Mouse (Mus musculus): ENCODE results near the gene Elmo3. TPM values are rescaled to one million over a fixed set of nuclear protein-coding genes. Genes with fewer than 3 reads are reported as not detected.

The Elmo3 gene
- polyA plus RNA-seq, 2 experiments from 2014 or later: 6.6 to 7.4 TPM

- ATAC-seq: no peak
Observed at GRCm38 (mm10) chr8:105330325-105330724, 24.9 kb downstream of the Elmo3 start.

- no peak for ATAC-seq
Observed at GRCm38 (mm10) chr8:105331469-105331868, 26.1 kb downstream of the Elmo3 start.

GRCm38 (mm10) chr8:105331931-105332330, 26.5 kb downstream of the Elmo3 start:
- ATAC-seq: no peak

GRCm38 (mm10) chr8:105332523-105332922, 27.1 kb downstream of the Elmo3 start:
- ATAC-seq: no peak

- no peak for ATAC-seq
Observed at GRCm38 (mm10) chr8:105336373-105337130, 31.2 kb downstream of the Elmo3 start.

GRCm38 (mm10) chr8:105338992-105339391, 33.6 kb downstream of the Elmo3 start:
- ATAC-seq: no peak

- ATAC-seq: no peak
Observed at GRCm38 (mm10) chr8:105339886-105340635, 34.7 kb downstream of the Elmo3 start.

GRCm38 (mm10) chr8:105341399-105341798, 36.0 kb downstream of the Elmo3 start:
- no peak for ATAC-seq

- no peak for ATAC-seq
Observed at GRCm38 (mm10) chr8:105342768-105343167, 37.4 kb downstream of the Elmo3 start.

GRCm38 (mm10) chr8:105343791-105344574, 38.6 kb downstream of the Elmo3 start:
- ATAC-seq: no peak

- no peak for ATAC-seq
Observed at GRCm38 (mm10) chr8:105345061-105345975, 39.9 kb downstream of the Elmo3 start.

GRCm38 (mm10) chr8:105346611-105347427, 41.4 kb downstream of the Elmo3 start:
- ATAC-seq: no peak

GRCm38 (mm10) chr8:105347428-105348221, 42.2 kb downstream of the Elmo3 start, which contains the start of gene Fhod1:
TSS of gene Fhod1 (minus strand) at chr8:105347953.
- peak; percentile 89 for ATAC-seq

- peak; percentile 3 for ATAC-seq
Observed at GRCm38 (mm10) chr8:105348450-105349095, 43.2 kb downstream of the Elmo3 start, which contains the start of gene Slc9a5. TSS of gene Slc9a5 (plus strand) at chr8:105348843.

GRCm38 (mm10) chr8:105349096-105349771, 43.8 kb downstream of the Elmo3 start:
- ATAC-seq: no peak

GRCm38 (mm10) chr8:105350186-105350585, 44.8 kb downstream of the Elmo3 start:
- no peak for ATAC-seq

- ATAC-seq: no peak
Observed at GRCm38 (mm10) chr8:105353583-105354135, 48.3 kb downstream of the Elmo3 start.

- no peak for ATAC-seq
Observed at GRCm38 (mm10) chr8:105354549-105354948, 49.1 kb downstream of the Elmo3 start.

Data from activated CD4-positive, CD25-positive, alpha-beta regulatory T cell, adult 4 months (primary cell).